Mouse (Mus musculus): ENCODE measurements at regions not wholly inside any gene's neighbourhood (a gene's known extent, or its start where the extent isn't known, plus 50 kb on each side); places are given as distances from the start of the nearest gene placed in this dataset.

DNA sequence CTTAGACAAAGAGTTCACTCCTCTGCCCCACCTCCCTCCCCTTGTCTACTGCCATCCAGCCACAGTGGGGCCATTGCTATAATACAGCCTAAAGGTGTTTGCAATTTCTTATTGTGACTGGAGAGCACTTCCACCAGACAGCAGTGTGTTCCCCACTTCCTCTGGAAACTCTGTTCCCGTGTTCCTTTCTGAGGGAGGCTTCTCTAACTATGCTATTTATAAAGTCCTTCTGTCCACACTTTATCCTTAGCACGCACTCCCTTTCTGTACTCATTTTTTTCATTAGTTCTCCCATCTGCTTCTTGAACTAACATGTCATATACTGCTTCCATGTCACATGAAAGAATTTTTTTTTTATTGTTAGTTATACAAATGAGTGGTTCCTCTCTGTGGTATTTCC, 52.0 kb upstream of the 4930432M17Rik start:
- DNase-seq (ENCODE audit: low spot score): no peak

DNA sequence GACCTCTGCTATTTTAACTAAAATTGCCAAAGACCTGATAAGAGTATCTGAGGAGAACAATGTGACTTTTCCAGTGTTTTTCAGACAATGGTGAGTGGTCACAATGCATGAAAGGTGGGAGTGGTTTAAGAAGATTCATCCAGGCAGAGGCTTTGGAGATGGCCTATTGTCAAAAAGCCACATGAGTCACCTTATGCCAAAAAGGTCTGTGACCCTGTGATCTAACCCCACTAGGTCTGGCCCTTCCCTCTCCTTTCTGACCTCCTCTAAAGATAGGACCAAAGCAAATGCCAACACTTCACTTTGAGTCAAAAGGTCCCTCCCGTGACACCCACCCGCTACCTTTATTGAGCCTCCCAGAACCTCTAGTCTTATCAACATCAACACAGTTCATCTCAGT, 52.4 kb upstream of the 4930432M17Rik start:
- no peak for DNase-seq (ENCODE audit: low spot score)

DNA sequence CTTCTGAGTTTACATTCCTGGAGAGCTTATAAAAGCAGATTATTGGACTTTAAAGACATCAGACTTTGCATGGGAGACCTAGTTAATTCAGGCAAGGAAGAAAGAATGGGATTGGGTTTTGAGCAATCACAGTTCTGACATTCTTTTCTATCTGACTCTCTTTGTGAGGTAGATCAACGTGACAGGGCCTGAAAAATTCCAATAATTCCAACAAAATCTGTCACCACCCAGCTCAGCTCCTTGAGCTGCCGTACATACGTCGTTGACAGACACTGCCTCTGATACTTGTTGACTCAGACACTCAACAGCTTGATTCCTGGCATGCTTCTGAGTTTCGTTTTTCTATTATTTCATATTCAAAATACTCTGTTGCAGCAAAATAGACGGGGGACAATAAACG, 53.2 kb upstream of the 4930432M17Rik start:
- no peak for DNase-seq (ENCODE audit: low spot score)

DNA sequence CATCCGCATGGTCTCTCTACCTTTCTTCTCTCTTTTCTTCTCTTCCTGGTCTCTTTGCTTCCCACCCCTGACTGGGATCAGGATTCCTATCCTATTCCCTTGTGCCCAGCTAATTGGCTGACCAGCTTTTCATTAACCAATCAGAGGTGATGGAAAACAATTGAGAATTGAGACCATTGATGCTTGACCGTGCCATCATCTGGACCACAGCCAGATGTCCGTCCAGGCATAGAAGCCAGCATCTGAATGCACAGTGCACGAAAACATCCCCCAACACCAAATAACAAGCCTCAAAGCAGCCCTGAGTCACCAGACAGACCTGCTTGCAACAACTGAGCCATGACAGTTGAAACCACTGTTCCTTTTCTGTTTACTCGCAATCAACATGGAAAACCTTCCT, 54.5 kb upstream of the 4930432M17Rik start:
- DNase-seq (ENCODE audit: low spot score): no peak

DNA sequence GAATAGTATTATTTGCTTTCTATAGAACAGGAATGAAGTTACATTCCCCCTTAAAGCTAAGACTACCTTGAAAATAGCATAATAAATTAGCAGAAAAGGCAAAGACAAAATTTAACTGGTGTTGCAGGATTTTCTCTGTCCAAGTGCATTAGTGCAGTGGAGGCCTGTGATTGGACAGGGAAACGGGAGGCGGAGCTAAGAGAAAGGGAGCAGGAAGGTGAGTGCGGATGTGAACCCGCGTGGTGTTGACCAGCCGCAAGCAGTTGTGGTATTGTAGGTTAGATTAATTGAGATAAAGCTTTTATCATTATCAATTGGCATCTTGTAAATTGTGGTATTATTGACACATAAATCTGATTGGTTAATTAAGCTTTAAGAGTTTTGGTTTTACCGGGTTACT, 55.8 kb upstream of the 4930432M17Rik start:
- DNase-seq (ENCODE audit: low spot score): no peak

DNA sequence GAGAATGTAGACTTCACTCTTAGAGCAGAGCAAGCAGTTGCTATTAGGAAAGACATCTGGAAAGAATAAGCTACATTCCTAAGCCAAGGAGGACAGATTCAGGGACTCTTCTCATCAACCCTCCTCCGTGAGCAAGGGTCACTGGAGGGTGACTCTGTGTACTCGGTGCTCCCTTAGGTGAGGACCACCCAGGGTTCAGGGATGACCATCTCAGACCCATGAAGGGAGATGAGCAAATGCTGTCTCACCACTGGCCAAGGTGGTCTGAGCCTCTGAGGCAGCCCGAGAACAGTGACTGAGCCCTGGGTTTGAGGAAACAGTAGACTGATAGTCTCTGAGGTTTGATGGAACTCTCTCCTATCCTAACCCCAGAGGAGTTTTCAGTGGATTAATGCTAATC, 57.3 kb upstream of the 4930432M17Rik start:
- DNase-seq (ENCODE audit: low spot score): no peak

DNA sequence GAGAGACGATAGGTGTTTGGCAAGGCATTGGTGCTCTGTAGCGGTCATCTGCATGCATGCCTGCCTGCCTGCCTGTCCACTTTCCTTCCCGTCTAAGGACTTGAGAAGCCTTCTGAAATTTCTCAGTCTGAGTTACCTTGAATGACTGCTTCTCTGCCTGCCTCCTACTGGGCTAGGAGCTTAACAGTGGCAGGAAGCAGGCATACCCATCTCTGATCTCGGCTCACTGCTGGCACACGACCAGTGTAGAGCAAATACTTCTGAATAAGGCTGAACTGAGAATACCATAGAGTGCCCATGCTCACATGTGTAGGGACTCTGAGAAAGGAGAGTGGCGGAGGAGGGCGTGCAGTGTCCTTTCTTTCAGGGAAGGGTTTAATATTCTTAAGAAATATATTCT, 60.7 kb upstream of the 4930432M17Rik start:
- no peak for DNase-seq (ENCODE audit: low spot score)

DNA sequence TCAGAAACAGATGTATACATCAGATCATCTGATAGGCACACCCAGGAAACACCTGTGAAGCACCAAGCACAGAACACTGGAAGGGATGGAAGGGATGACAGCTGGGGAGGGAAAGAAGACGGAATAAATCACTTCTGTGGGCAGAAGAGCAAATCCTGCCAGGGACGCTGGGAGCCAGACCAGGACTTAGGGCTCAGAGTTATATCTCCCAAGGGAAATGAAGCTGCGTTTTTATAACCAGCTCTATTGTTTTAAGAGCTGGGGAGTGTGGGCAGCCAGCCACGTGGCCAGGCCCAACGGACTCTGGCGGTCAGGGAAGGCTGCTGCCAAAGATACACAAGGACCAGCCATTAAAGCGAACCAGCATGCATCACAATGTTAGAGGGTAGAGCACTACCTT, 61.5 kb upstream of the 4930432M17Rik start:
- DNase-seq (ENCODE audit: low spot score): no peak

DNA sequence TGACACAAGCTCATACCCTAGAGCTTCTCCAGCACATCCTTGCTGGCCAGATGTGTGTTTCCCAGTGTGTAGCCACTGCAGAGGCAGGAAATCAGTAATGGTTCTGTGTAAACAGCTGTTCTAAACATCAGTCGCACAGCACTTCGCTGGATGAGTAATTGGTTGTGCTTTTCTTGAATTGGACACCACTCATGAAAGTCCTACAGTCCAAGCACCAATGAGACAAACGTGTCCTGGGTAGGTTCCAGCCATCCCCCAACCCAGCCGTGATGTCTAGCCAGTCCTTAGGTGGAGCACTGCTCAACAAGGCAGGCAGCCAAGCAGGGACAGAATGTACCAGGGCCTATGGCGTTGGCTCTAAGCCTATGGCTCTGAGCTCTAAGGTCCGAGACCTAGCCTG, 65.8 kb upstream of the 4930432M17Rik start:
- DNase-seq (ENCODE audit: low spot score): no peak

DNA sequence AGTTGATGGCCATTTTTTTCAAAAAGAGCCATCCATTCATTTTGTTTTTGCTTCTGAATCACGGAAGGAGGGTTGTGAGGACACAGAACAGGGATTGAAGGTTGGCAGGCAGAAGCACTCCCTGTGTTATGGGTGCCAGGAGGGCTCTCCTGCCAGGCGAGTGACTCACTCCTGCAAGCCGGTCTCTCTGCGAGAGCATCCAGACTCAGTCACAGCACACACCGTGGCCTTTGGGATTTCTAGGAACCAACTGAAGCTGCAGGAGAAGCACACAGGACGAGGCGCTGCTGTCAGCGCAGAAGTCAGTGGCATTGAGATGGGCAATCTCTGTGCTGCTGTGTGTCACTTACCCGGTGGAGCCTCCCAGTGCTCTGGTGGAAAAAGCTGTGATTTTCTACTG, 66.5 kb upstream of the 4930432M17Rik start:
- DNase-seq (ENCODE audit: low spot score): peak; percentile 45

DNA sequence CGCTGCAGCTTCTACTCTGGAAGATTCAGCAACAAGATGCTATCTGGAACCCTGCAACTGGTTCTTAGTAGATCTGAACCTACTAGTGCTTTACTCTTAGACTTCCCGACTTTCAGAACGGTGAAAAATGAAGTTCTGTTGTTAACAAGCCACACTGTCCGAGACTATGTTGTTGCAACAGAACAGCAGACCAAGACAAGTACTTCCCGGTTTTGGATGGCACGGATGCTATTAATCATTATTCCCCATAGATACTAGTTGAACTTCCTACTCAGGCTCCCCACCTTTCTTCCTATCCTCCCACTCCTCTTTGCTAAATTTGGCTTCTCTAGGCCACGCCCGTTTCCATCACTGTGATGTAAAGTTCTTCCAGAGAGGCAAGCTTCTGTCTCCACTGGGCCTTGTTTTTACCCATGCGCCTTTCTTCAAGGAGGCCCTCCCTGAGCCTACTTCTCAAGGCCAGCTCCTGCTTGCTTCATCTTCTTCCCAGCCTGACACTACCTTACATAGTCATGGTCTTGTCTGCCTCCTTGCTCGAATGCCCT, 67.7 kb upstream of the 4930432M17Rik start:
- no peak for DNase-seq (ENCODE audit: low spot score)

DNA sequence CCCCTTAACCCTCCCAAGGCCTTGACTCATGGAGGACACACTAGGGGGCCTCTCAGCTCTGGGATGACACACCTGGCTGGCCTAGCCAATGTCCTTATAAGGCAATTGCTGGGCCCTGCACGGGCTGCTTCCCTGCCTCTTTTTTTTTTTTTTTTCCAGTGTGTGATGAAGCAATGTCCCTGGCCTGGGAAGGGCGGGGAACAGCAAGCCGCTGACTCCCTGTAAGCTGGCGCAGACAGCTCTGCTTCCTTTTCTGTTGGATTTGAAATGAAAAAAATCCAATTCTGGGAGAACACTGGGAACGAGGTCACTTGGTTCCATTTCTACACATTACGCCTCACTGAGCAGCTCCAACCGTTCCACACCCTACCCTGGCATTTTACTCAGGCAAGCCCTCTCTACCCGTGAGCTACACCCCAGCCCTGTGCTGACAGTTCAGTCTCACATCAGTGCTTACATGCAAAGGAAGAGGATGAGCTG, 68.4 kb upstream of the 4930432M17Rik start:
- DNase-seq (ENCODE audit: low spot score): no peak

DNA sequence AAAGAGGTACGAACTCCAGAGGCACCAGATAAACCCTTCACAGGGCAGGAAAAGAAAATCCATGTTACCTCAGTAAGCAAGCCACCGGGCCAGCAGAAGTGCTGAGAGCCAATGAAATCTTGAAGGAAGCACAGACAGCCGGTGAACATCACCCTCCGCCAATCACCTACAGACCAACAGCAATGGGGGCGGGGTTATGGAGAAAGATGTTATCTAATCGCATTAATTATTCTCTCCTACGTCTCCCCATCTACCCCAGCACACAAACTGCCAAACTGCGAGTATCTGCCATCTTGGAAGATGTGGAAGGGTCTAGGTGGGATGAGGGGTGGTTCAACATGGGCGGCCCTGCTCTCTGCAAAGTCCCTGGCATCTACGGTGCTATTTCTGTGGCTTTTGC, 68.6 kb upstream of the Slc44a3 start:
- DNase-seq (ENCODE audit: low spot score): no peak

DNA sequence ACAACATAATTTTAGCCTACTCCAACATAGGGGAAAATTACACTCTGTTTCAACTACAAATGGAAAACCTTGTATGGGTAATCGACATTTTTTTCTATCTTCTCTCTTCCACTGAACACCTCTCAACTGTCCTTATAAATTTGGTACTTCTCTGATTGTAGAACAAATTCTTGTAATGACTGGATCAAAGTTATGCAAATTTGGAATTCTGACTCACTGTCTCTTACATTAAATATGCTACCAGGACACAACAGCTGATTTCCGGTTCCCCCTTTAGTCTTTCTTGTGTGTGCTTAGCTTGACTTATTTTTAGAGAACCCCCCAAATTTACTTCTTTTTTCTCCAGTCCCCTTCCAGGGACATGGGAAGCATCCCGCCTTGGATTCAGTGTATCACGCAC, 68.2 kb upstream of the Slc44a3 start:
- no peak for DNase-seq (ENCODE audit: low spot score)

DNA sequence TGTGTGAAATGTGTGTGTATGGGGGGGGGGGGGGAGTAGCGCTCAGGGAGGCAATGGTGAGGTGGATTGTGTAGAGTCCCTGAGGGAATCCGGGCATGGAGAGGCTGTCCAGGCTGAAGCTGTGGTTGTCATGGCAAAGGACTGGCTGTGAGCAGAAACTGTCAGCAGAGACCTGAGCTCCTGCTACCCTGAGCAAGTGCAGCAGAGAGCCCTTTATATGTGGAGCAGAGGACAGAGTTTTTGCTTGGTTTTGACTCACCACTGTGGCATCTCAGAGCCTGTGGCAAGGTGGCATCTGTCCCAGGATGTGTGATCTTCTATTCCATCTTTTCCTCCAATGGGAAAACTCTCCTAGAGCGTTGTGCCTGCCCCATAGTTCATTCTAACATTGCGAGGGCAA, 65.8 kb upstream of the Slc44a3 start:
- no peak for DNase-seq (ENCODE audit: low spot score)

DNA sequence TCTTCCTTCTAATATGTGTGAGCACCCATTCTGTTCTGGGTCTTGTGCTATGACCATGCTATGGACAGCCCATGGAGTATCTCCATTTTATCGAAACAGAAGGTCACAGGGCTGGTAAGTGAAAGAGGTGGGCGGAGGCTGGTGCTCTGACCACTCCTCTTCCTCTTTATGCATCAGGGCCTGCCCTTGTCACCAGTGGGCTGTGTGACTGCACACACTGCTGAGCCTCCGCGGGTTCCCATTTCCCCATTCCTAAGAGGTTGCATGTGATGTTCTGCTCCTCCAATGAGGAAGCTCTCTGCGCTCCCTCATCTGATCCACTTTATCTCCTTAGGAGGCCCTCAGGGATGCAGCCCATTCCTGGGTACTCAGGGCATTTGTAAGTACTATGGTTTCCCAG, 65.0 kb upstream of the Slc44a3 start:
- no peak for DNase-seq (ENCODE audit: low spot score)

DNA sequence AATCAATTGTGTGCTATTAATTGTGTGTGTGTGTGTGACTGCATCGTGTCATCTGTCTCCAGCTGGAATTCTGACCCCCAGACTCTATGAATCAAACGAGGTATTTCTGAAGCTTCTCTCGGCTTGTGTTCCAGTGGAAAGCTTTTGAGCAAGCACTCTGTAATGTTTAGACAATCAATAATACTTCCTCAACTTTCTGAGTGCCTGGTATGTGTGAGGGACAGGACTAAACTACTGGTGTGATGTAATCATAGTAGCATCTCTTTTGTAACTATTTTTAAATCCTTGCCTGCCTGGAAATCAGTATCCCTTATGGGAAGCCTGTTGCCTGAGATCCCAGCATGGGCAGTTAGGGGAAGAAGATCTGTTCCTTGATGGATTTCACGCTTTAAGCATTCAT, 62.4 kb upstream of the Slc44a3 start:
- DNase-seq (ENCODE audit: low spot score): no peak

DNA sequence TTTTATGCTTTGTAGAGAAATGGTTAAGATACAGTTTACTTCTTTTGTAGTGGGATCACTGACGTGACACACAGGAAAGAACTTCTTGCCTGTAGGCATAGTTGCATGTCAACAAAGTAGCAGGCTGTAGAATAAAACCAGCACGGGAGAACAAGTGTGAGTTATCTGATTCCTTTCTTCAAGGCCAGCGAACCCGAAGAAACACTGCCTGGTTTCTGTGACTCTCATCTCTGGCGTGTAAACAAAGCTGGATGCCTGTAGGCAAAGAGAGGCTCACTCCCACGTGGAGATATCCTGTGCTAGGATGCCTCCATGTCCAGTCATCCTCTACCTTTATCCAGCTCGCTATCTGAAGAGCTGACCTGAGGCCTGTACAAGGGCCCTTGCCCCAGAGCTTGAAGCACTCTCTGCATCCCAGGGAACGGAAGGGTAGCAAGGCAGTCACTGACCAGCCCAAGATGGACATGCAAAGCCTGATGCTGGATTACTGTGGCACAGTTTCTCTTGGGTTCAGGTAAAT, 61.5 kb upstream of the Slc44a3 start:
- no peak for DNase-seq (ENCODE audit: low spot score)

DNA sequence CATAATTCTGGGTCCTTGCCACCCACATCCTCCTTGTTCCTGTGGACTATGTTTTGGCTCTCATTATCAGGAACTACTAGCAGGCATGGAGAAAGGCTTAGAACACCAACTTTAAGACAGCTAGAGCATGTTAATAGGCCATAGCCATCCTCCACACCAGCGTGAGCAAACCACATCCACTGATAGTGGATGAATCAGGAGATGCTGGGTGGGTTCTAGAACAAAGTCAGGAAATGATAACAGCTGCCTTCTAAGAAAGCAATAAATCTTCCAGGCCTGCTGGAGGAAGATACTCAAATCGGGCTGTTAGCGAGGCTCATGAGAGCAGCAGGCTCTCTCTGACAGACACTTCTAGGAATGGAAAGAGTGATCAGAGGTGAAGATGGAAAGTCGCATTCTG, 60.9 kb upstream of the Slc44a3 start:
- no peak for DNase-seq (ENCODE audit: low spot score)

DNA sequence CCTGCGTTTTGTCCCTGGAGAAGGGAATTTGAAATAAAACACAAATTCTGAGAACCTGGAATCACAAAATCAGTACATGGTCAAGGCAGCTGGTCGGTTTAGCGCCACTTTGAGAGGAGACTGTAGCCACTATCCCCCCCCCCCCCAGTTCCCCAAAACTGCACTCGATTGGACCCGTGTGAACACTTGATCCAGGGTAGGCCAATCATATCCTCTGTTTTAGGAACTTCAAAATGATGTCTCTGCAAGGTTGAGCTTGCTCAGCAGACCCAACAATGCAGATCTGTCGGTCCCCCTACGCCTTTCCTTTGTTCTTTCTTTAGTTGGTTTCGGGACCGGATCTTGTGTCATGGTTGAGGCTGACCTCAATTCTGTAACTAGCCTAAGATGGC, 57.3 kb upstream of the Slc44a3 start:
- no peak for DNase-seq (ENCODE audit: low spot score)

DNA sequence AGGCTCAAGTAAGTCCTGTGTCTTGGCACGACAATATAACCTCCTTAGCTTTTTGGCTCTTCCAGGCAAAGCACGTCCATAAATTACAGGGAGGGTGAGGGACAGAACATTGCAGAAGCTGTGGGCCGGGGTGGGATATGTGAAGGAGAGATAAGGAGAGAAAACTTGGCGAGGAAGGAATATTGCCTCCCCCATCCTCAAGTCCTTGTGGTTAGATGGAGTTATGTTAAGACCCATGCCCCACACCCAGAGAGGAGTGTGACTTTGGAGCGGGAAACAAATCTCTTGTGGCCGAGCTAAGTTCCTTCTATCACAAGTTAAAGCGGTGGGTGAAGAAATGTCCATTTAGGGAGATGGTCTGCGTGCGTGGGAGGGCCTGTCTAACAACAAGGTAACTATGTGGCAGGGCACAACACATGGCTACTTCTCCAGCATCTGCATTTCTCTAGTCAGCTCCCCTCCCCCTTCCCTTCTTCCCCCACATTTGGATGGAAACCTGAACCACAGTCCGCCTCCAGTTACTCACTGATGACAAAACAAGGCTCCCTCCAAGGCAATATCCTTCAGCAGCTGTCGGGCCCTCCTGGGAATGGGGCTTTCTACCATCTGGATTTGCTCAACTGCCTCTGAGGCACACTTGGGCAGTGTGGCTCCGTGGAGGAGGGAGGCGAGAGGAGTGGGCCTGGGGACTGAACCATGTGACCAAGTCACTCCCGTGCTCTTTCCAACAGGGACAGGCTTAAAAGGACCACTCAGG, 56.7 kb upstream of the Slc44a3 start:
- no peak for DNase-seq (ENCODE audit: low spot score)

DNA sequence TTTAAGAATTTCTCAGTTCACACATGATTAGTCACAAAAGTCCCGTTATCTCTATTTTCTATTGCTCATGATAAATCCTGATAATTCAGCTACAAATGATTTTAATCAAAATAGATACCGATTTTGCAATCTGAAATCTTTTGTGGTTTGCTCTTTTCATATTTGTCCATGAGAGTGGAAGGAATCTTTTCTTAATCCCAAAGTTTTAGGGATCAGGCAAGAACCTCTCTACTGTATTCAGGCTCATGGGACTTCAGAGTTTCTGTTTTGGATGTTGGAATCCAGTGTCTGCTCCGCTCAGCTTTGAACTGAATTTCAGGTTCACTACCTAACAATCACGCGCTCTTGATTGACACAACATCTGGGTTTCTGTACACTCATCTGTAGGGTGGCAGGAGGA, 53.1 kb upstream of the Slc44a3 start:
- no peak for DNase-seq (ENCODE audit: low spot score)

DNA sequence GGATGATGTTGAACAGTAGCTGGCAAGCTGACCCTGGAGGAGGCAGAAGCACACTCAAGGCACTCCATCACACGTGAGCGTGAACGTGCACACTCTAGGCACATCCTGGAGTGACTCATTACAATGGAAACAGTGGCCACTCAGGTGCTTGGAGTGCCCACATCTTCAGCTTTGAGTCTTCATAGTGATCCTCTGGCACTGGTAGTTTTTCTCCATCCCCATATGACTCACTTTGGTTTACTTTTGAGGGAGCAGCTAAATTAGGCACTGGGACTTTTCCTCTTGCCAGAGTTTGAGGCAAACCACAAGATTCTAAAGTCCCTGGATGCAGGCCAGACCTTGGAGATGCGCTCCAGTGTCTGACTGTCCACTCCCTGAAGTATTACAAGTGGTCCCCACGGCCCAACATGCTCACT, 52.5 kb upstream of the Slc44a3 start:
- DNase-seq (ENCODE audit: low spot score): no peak

DNA sequence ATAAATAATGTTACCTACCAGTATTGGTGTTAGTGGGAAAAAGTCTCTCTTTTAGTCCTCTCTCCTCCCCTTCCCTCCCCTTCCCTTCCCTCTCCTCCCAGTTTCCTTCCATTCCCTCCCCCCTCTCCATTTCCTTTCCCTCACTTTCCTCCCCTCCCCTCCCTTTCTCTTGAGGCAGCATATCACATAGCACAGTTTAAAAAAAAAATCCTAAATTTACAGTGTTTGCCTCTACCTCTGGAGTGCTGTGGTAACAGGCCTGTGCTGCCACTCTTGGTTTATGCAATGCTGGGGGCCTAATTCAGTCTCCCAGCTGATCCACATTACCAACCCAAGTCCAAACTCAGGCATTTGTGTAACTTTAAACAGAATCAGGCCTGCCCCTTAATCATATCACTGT, 52.1 kb upstream of the Slc44a3 start:
- no peak for DNase-seq (ENCODE audit: low spot score)
